Mouse (Mus musculus) limb, embryonic 14.5 days (tissue): ENCODE data around the gene Syt10. TPM values are rescaled to one million over a fixed set of nuclear protein-coding genes. Genes with fewer than 3 reads are reported as not detected.
"Not testable (repeated sequence)": the region's sequence is repeated elsewhere in the genome, so short reads cannot be mapped to it uniquely, and the experiment has no call there.

Experiments used
- ATAC-seq: fragments of 200-750 bp; cut with Nextera tagmentation; 2 replicates; pipeline ENCODE4 v1.8.0; 2017; ENCODE audit warnings: low read depth, moderate number of reproducible peaks, moderate TSS enrichment; ENCODE audit not compliant: low FRiP score
- DNase-seq: peaks from one replicate; pipeline ENCODE4 v3.0.0-alpha.2; 2015; ENCODE audit warnings: low spot score
- H3K27ac ChIP-seq: fragments of 300-500 bp; sonication (generic); replicated peaks from 2 replicates; pipeline ENCODE4 v1.5.1; 2014; ENCODE audit warnings: low read depth, mild to moderate bottlenecking, low read length, moderate library complexity, mixed read lengths
- H3K27me3 ChIP-seq: fragments of 300-500 bp; sonication (generic); 2 replicates; pipeline ENCODE4 v1.6.1; 2014; ENCODE audit warnings: low read length, mixed read lengths; ENCODE audit not compliant: control insufficient read depth, insufficient read depth
- H3K36me3 ChIP-seq: fragments of 300-500 bp; sonication (generic); 2 replicates; pipeline ENCODE4 v1.6.1; 2014; ENCODE audit warnings: mild to moderate bottlenecking, low read length, moderate library complexity, mixed read lengths; ENCODE audit not compliant: control insufficient read depth, insufficient read depth
- H3K4me1 ChIP-seq: fragments of 300-500 bp; sonication (generic); 2 replicates; pipeline ENCODE4 v1.6.1; 2014; ENCODE audit warnings: antibody characterized with exemption, low read length, mixed read lengths; ENCODE audit not compliant: control insufficient read depth, insufficient read depth
- H3K4me2 ChIP-seq: fragments of 300-500 bp; sonication (generic); replicated peaks from 2 replicates; pipeline ENCODE4 v1.6.1; 2014; ENCODE audit warnings: low read depth, mild to moderate bottlenecking, low read length, moderate library complexity; ENCODE audit not compliant: severe bottlenecking
- H3K4me3 ChIP-seq: fragments of 300-500 bp; sonication (generic); replicated peaks from 2 replicates; pipeline ENCODE4 v1.5.1; 2014; ENCODE audit warnings: low read length
- H3K9ac ChIP-seq: fragments of 300-500 bp; sonication (generic); 2 replicates; pipeline ENCODE4 v1.6.1; 2014; ENCODE audit warnings: mild to moderate bottlenecking, low read depth, low read length, moderate library complexity; ENCODE audit not compliant: severe bottlenecking
- H3K9me3 ChIP-seq: fragments of 300-500 bp; sonication (generic); 2 replicates; pipeline ENCODE4 v1.6.1; 2016; ENCODE audit warnings: low read length; ENCODE audit not compliant: control insufficient read depth
- POLR2A ChIP-seq: fragments of 200-500 bp; IDR thresholded peaks from 2 replicates; pipeline ENCODE4 v1.8.0; 2012; ENCODE audit warnings: inconsistent platforms, mild to moderate bottlenecking, moderate library complexity, borderline replicate concordance; ENCODE audit not compliant: insufficient read depth, insufficient read length; ENCODE audit errors: extremely low read depth
- WGBS: fragments of 180-500 bp; shearing (Covaris S2); extraction: QIAGEN DNeasy Blood & Tissue Kit; methylation state at CpG from one replicate; pipeline ENCODE4 v1.1.7; 2014; 5-methylcytosine and 5-hydroxymethylcytosine counted together
- polyA plus RNA-seq, 2 experiments: library from polyadenylated mRNA; depleted of rRNA in 1 of 2; stranded (reverse) in 1 of 2; unstranded in 1 of 2; fragments of >200 nt; fragmentation: Nextera tagmentation in 1 of 2; extraction: Ambion mirVana in 1 of 2; gene quantifications; 2 replicates each; pipeline versions ENCODE4 v1.2.1 to v1.2.3; 2012 to 2014

The Syt10 gene
- polyA plus RNA-seq (2012; rRNA removed) (0.05 and 0.06 TPM in 2 replicates), polyA plus RNA-seq (2014; fragmentation: Nextera tagmentation; extraction: Ambion mirVana) (0.10 TPM in 1 of 2 replicates, not detected in the other)

GRCm38 (mm10) chr15:89841364-89842017 is at the start of gene Syt10:
Gene Syt10 (minus strand): TSS chr15:89841860.
- Histone ChIP-seq H3K27ac (no peak within 1 kb of the TSS), H3K36me3 (no peaks in the 10 kb centered on the region), H3K4me1 (no peaks in the 10 kb centered on the region), H3K27me3 (peaks cover 27% of the 10 kb centered on the region), H3K9ac (no peak within 1 kb of the TSS), H3K4me3 (peak within 1 kb of the TSS; percentile 37), H3K4me2 (peak within 1 kb of the TSS; percentile 62), H3K9me3 (no peaks in the 10 kb centered on the region)
- 1% methylated on average over 50 of the region's 53 CpGs for WGBS
- 0 out of 2 replicates have a peak, but pooled peaks have one; percentile 19 for ATAC-seq
- DNase-seq, result no peak
- TF ChIP-seq POLR2A, result no peak

- Histone ChIP-seq H3K9ac (no peak overlapping the region), H3K9me3 (no peaks in the 10 kb centered on the region), H3K36me3 (no peaks in the 10 kb centered on the region), H3K4me2 (no peak overlapping the region), H3K4me1 (no peaks in the 10 kb centered on the region), H3K27ac (no peak overlapping the region), H3K27me3 (no peaks in the 10 kb centered on the region), H3K4me3 (no peak overlapping the region)
- ATAC-seq (no peak), DNase-seq (no peak)
- 97% methylated on average over 2 of the region's 2 CpGs for WGBS
- TF ChIP-seq POLR2A, result no peak
Measured at GRCm38 (mm10) chr15:89883799-89884198, 42.1 kb upstream of the Syt10 start.

GRCm38 (mm10) chr15:89878981-89879380 is 37.3 kb upstream of the Syt10 start:
- Histone ChIP-seq H3K9me3 (no peaks in the 10 kb centered on the region), H3K9ac (no peak overlapping the region), H3K4me1 (no peaks in the 10 kb centered on the region), H3K4me3 (no peak overlapping the region), H3K4me2 (no peak overlapping the region), H3K27ac (no peak overlapping the region), H3K36me3 (no peaks in the 10 kb centered on the region), H3K27me3 (no peaks in the 10 kb centered on the region)
- no peak for TF ChIP-seq POLR2A
- ATAC-seq (no peak), DNase-seq (no peak)
- WGBS, result 88% methylated on average over 2 of the region's 2 CpGs

- Histone ChIP-seq H3K4me2 (no peak overlapping the region), H3K9ac (no peak overlapping the region), H3K27me3 (no peaks in the 10 kb centered on the region), H3K27ac (no peak overlapping the region), H3K4me1 (no peaks in the 10 kb centered on the region), H3K9me3 (no peaks in the 10 kb centered on the region), H3K36me3 (no peaks in the 10 kb centered on the region), H3K4me3 (no peak overlapping the region)
- 72% methylated on average over 10 of the region's 10 CpGs for WGBS
- ATAC-seq (no peak), DNase-seq (no peak)
- no peak for TF ChIP-seq POLR2A
Measured at GRCm38 (mm10) chr15:89816098-89816497, 25.6 kb downstream of the Syt10 start.

GRCm38 (mm10) chr15:89804478-89804877 is 37.2 kb downstream of the Syt10 start:
- WGBS, result 87% methylated on average over 3 of the region's 3 CpGs
- Histone ChIP-seq H3K36me3 (no peaks in the 10 kb centered on the region), H3K27me3 (no peaks in the 10 kb centered on the region), H3K27ac (no peak overlapping the region), H3K4me1 (no peaks in the 10 kb centered on the region), H3K4me2 (no peak overlapping the region), H3K4me3 (no peak overlapping the region), H3K9ac (no peak overlapping the region), H3K9me3 (no peaks in the 10 kb centered on the region)
- DNase-seq (no peak), ATAC-seq (no peak)
- TF ChIP-seq POLR2A, result no peak

- H3K4me2 ChIP-seq, result no peak overlapping the region
- H3K27ac ChIP-seq, result no peak overlapping the region
- no peak for ATAC-seq
- H3K4me1 ChIP-seq, result no peaks in the 10 kb centered on the region
- no peaks in the 10 kb centered on the region for H3K27me3 ChIP-seq
- TF ChIP-seq POLR2A, result no peak
- no peak overlapping the region for H3K4me3 ChIP-seq
- H3K36me3 ChIP-seq, result no peaks in the 10 kb centered on the region
- 71% methylated on average over 9 of the region's 9 CpGs for WGBS
- no peak overlapping the region for H3K9ac ChIP-seq
- DNase-seq, result no peak
- no peaks in the 10 kb centered on the region for H3K9me3 ChIP-seq
Measured at GRCm38 (mm10) chr15:89779928-89780327, 61.7 kb downstream of the Syt10 start.

- 85% methylated on average over 10 of the region's 13 CpGs for WGBS
- not testable (repeated sequence) for H3K27ac ChIP-seq, H3K9me3 ChIP-seq, H3K9ac ChIP-seq, H3K4me1 ChIP-seq, H3K4me3 ChIP-seq, DNase-seq, H3K36me3 ChIP-seq, H3K27me3 ChIP-seq, ATAC-seq, H3K4me2 ChIP-seq
Measured at GRCm38 (mm10) chr15:89766016-89766415, 75.6 kb downstream of the Syt10 start.
